Mouse (Mus musculus): ENCODE measurements around the gene Ptprj. TPM values are rescaled to one million over a fixed set of nuclear protein-coding genes. Genes with fewer than 3 reads are reported as not detected.

The Ptprj gene
- polyA plus RNA-seq, 1 experiment from 2014 or later = 1.1 TPM

DNA sequence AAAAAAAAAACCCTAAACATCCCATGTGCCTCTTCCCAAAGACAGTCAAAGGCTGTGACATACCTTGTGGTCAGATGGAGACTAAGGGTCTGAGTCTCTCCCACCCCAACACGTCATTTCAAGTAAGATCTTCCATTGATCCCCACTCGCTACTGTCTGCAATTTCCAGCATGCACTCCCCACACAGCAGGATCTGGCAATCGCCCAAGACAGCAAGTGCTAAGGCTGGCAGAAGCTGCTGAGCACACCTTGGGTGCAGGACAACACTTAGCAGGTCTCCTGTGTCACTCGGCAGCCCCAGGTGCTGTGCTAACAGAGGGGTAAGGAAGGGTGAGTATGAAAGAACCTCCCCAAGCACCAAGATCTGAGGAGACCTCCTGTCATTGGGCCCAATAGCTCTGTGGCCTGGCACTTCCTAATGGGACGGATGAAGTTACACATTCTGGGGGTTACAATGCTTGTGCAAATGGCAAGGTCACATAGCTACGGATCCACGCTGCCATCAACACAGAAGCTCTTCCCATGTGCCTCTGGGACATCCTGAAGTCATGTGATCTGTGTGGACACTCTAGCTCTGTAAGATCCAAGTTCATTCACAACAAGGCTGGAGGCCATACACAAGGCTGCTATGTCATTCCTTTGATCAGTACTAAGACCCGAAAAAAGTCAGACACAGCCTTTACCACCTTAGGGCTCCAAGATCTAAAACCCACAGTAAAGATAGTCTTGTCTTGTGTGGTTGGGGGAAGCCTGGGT is 13.5 kb downstream of the Ptprj start:
- no peak overlapping the region for H3K27ac ChIP-seq (ENCODE audit: low read length)
- peaks cover 31% of the 10 kb centered on the region for H3K4me1 ChIP-seq (ENCODE audit: control insufficient read depth, insufficient read depth, low read length)
- peak; percentile 50 for ATAC-seq (replicated peaks; ENCODE audit: extremely low read depth, insufficient read depth, low FRiP score)
- 52% methylated on average over 8 of the region's 8 CpGs for WGBS
- H3K36me3 ChIP-seq (ENCODE audit: control insufficient read depth, insufficient read depth) = no peaks in the 10 kb centered on the region
- no peak overlapping the region for H3K4me2 ChIP-seq (ENCODE audit: low read depth, low read length)
- H3K27me3 ChIP-seq (ENCODE audit: control insufficient read depth, insufficient read depth, low read length) = no peaks in the 10 kb centered on the region
- no peaks in the 10 kb centered on the region for H3K9me3 ChIP-seq (replicated peaks; ENCODE audit: control insufficient read depth, low read length)
- no peak overlapping the region for H3K4me3 ChIP-seq (ENCODE audit: low read length)
- no peak overlapping the region for H3K9ac ChIP-seq (ENCODE audit: low read length)

DNA sequence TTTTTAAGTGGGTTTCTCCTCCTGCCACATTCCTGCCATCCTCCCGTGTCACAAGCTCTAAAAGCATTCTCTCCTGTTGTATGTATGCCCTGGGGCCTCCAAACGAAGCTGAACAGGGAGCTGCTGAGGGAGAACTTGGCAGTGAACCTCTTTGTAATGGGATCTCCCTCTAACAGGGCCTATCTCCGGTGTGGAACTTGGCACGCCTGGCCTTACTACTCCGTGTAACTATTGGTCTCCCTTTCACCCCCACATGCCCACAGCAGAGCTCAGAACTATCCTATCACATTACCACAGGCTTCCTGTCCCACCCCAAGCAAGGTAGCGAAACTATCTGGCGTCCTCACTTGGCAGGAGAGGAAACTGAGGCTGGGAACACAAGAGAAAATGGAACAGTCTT is 14.4 kb downstream of the Ptprj start:
- peaks cover 31% of the 10 kb centered on the region for H3K4me1 ChIP-seq (ENCODE audit: control insufficient read depth, insufficient read depth, low read length)
- no peaks in the 10 kb centered on the region for H3K9me3 ChIP-seq (replicated peaks; ENCODE audit: control insufficient read depth, low read length)
- H3K4me3 ChIP-seq (ENCODE audit: low read length) = no peak overlapping the region
- WGBS = 27% methylated on average over 7 of the region's 7 CpGs
- no peak overlapping the region for H3K4me2 ChIP-seq (ENCODE audit: low read depth, low read length)
- no peaks in the 10 kb centered on the region for H3K27me3 ChIP-seq (ENCODE audit: control insufficient read depth, insufficient read depth, low read length)
- H3K9ac ChIP-seq (ENCODE audit: low read length) = no peak overlapping the region
- ATAC-seq (replicated peaks; ENCODE audit: extremely low read depth, insufficient read depth, low FRiP score) = peak; percentile 30
- H3K27ac ChIP-seq (ENCODE audit: low read length) = no peak overlapping the region
- no peaks in the 10 kb centered on the region for H3K36me3 ChIP-seq (ENCODE audit: control insufficient read depth, insufficient read depth)

DNA sequence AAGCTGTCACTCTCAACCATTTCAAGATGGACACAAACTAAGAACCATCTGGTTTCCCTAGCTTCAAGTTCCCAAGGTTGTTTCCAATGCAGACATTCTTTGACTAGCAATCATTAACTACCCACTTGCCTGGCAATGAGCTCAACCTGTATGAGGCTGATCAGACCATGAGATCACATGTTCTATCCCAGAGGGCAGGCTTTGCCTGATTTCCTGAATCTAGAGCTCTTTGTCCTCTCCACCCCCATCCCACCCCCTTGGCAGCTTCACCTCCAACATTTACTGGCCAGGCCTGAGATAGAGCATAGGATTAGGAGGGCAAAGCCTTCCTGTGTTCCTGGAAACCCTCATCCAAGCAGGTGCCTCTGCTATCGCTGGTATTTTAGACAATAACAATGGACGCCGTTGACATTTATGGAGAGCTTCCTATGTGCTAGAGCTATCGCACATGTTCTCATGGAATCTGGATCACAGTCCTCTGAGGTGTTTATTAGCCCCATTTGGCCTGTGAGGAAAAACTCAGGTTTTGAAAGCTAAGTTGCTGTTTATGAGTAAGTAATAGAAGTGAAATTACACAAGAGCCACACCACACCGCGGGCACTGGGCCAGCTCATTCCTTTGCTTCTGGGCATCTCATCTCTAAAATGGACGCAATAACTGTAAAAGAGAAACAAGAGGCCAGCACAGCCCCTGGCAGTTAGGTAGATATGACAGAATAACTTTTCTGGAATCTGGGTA is 15.1 kb downstream of the Ptprj start:
- Histone ChIP-seq H3K4me3 (ENCODE audit: low read length) (no peak overlapping the region), H3K27ac (ENCODE audit: low read length) (no peak overlapping the region), H3K36me3 (ENCODE audit: control insufficient read depth, insufficient read depth) (no peaks in the 10 kb centered on the region), H3K9me3 (replicated peaks; ENCODE audit: control insufficient read depth, low read length) (no peaks in the 10 kb centered on the region), H3K27me3 (ENCODE audit: control insufficient read depth, insufficient read depth, low read length) (no peaks in the 10 kb centered on the region), H3K9ac (ENCODE audit: low read length) (no peak overlapping the region), H3K4me2 (ENCODE audit: low read depth, low read length) (no peak overlapping the region), H3K4me1 (ENCODE audit: control insufficient read depth, insufficient read depth, low read length) (peaks cover 28% of the 10 kb centered on the region)
- WGBS = 82% methylated on average over 7 of the region's 7 CpGs
- no peak for ATAC-seq (replicated peaks; ENCODE audit: extremely low read depth, insufficient read depth, low FRiP score)

DNA sequence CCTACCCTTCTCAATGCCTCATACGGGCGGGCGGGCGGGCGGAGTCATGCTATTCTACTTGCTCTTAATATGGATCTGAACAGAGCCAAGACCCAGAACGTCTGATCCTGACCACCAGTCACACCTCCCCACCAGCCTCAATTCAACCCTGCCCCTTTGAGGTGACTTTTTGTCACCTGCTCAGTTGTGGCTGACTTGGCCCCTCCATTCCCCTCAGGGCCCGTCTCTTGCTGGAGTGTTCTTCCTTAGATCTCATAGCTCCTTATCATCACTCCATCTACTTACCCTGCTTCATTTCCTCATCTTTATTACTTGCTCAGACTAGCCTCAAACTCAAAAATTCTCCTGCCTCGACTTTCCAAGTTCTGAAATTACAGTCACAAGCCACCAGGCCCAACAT is 15.9 kb downstream of the Ptprj start:
- ATAC-seq (replicated peaks; ENCODE audit: extremely low read depth, insufficient read depth, low FRiP score) = no peak
- 82% methylated on average over 8 of the region's 8 CpGs for WGBS
- no peaks in the 10 kb centered on the region for H3K27me3 ChIP-seq (ENCODE audit: control insufficient read depth, insufficient read depth, low read length)

DNA sequence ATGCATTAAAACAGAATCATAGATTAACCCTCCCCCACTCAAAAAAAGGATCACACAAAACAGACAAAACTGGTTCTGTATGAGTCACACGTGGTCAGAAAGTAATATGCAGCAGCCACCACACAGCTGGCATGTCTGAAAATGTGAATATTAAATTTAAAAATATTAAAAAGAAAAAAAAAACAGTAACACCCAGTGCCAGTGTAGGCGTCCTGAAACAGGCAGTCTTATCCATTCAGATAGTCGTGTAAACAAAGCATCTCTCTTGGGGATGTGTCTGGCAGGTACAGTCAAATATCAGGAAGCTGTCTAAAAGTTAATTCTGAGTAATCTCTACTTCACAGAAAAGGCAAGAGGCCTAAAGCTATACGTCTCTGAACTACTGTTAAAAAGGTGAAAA is 17.3 kb downstream of the Ptprj start:
- 75% methylated on average over 4 of the region's 4 CpGs for WGBS
- H3K27ac ChIP-seq (ENCODE audit: low read length) = no peak overlapping the region

More for the DNA sequence above, 15.9 kb downstream of the Ptprj start:
- Histone ChIP-seq H3K4me3 (ENCODE audit: low read length) (no peak overlapping the region), H3K36me3 (ENCODE audit: control insufficient read depth, insufficient read depth) (no peaks in the 10 kb centered on the region), H3K4me2 (ENCODE audit: low read depth, low read length) (no peak overlapping the region), H3K4me1 (ENCODE audit: control insufficient read depth, insufficient read depth, low read length) (peaks cover 24% of the 10 kb centered on the region), H3K9me3 (replicated peaks; ENCODE audit: control insufficient read depth, low read length) (no peaks in the 10 kb centered on the region), H3K9ac (ENCODE audit: low read length) (no peak overlapping the region), H3K27ac (ENCODE audit: low read length) (no peak overlapping the region)

DNA sequence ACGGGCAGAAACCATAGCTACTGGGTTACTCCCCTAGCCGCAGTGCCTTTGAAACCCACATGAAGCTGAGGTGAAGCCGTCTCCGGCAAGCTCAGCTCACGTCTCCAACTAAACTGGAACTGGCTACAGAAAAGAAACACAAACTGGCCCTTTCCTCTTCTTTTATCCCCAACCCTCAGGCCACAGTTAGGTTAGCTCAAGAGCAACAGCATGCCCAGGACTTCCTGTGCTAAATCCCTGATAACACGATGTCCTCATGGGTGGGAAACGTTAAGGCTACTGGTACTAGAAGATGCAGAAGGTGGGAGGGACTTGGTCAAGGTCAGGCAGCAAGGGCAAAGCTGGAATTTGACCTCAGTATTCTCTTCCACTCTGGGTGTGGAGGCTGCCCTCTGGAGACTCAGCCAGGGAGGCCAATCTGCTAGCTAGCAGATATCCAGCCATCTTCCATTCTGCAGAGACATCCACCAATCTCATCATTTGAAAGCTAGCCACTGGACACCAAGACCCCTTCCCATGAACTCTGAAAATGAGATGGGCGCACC is 18.2 kb downstream of the Ptprj start:
- Histone ChIP-seq H3K36me3 (ENCODE audit: control insufficient read depth, insufficient read depth) (no peaks in the 10 kb centered on the region), H3K27me3 (ENCODE audit: control insufficient read depth, insufficient read depth, low read length) (no peaks in the 10 kb centered on the region), H3K9ac (ENCODE audit: low read length) (no peak overlapping the region), H3K27ac (ENCODE audit: low read length) (no peak overlapping the region), H3K4me2 (ENCODE audit: low read depth, low read length) (no peak overlapping the region), H3K4me1 (ENCODE audit: control insufficient read depth, insufficient read depth, low read length) (peaks cover 24% of the 10 kb centered on the region), H3K4me3 (ENCODE audit: low read length) (no peak overlapping the region), H3K9me3 (replicated peaks; ENCODE audit: control insufficient read depth, low read length) (no peaks in the 10 kb centered on the region)
- ATAC-seq (replicated peaks; ENCODE audit: extremely low read depth, insufficient read depth, low FRiP score) = no peak
- 56% methylated on average over 8 of the region's 8 CpGs for WGBS

More for the DNA sequence above, 17.3 kb downstream of the Ptprj start:
- H3K9me3 ChIP-seq (replicated peaks; ENCODE audit: control insufficient read depth, low read length) = no peaks in the 10 kb centered on the region
- no peak overlapping the region for H3K4me3 ChIP-seq (ENCODE audit: low read length)
- H3K4me2 ChIP-seq (ENCODE audit: low read depth, low read length) = no peak overlapping the region
- peaks cover 24% of the 10 kb centered on the region for H3K4me1 ChIP-seq (ENCODE audit: control insufficient read depth, insufficient read depth, low read length)
- no peak for ATAC-seq (replicated peaks; ENCODE audit: extremely low read depth, insufficient read depth, low FRiP score)
- H3K27me3 ChIP-seq (ENCODE audit: control insufficient read depth, insufficient read depth, low read length) = no peaks in the 10 kb centered on the region
- H3K36me3 ChIP-seq (ENCODE audit: control insufficient read depth, insufficient read depth) = no peaks in the 10 kb centered on the region
- H3K9ac ChIP-seq (ENCODE audit: low read length) = no peak overlapping the region

DNA sequence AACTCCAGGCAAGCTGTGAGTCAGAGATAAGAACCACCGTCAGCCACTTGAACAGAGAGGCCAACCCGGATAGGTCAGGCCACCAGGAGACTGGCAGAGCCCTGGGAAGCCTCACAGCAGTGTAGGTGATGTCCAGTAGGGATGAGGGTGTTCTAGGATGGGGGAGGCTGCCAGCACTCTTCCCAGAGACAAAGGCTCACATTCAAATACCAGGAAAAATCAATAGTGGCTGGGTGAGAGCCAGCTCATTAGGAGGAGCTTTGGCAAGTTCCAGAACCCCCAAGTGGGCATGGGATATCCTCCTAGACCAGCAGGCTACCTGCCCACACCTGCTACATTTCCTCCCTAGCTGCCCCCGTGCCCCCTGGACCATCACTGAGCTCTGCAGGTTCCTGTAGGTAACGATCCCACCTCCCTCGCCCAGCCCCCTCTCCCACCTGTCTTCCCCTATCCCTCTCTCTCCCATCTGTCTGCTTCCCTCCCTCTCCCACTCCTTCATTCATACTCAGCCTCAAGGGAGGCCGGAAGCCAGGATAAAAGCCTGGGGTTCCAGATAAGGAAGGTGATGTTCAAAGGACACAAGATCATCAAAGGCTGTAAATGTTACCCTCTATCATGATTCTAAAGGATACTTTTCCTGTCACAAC is 20.1 kb downstream of the Ptprj start:
- H3K4me1 ChIP-seq (ENCODE audit: control insufficient read depth, insufficient read depth, low read length) = peaks cover 7% of the 10 kb centered on the region
- whole genome bisulfite sequencing = 41% methylated on average over 6 of the region's 6 CpGs
- no peak for ATAC-seq (replicated peaks; ENCODE audit: extremely low read depth, insufficient read depth, low FRiP score)
- no peak overlapping the region for H3K27ac ChIP-seq (ENCODE audit: low read length)
- no peak overlapping the region for H3K9ac ChIP-seq (ENCODE audit: low read length)
- no peaks in the 10 kb centered on the region for H3K36me3 ChIP-seq (ENCODE audit: control insufficient read depth, insufficient read depth)
- no peaks in the 10 kb centered on the region for H3K9me3 ChIP-seq (replicated peaks; ENCODE audit: control insufficient read depth, low read length)
- no peaks in the 10 kb centered on the region for H3K27me3 ChIP-seq (ENCODE audit: control insufficient read depth, insufficient read depth, low read length)
- H3K4me3 ChIP-seq (ENCODE audit: low read length) = no peak overlapping the region
- no peak overlapping the region for H3K4me2 ChIP-seq (ENCODE audit: low read depth, low read length)

DNA sequence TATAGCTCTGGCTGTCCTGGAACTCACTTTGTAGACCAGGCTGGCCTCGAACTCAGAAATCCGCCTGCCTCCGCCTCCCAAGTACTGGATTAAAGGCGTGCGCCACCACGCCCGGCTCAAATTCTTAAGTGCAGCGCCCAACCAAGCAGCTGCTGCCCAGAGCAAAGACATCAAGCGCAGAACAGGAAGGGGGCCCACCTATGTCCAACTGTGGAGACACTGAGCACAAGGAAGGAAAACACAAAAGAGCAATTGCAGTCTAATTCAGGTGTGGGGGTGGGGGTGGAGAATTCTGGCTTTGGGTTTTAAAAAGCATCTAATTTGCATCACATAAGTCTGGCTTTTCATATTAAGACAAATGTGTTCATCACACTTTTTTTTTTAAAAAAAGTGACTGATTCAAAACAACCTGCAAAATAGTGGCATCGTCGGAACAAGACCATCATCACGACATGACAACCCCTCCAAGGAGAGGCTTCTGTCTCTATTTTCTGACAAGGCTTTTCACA is 20.7 kb downstream of the Ptprj start:
- Histone ChIP-seq H3K4me1 (ENCODE audit: control insufficient read depth, insufficient read depth, low read length) (peaks cover 6% of the 10 kb centered on the region; the same call in 1 of the 2 replicates), H3K27ac (ENCODE audit: low read length) (no peak overlapping the region), H3K27me3 (ENCODE audit: control insufficient read depth, insufficient read depth, low read length) (no peaks in the 10 kb centered on the region), H3K9ac (ENCODE audit: low read length) (no peak overlapping the region), H3K9me3 (replicated peaks; ENCODE audit: control insufficient read depth, low read length) (no peaks in the 10 kb centered on the region), H3K4me2 (ENCODE audit: low read depth, low read length) (no peak overlapping the region), H3K36me3 (ENCODE audit: control insufficient read depth, insufficient read depth) (no peaks in the 10 kb centered on the region), H3K4me3 (ENCODE audit: low read length) (no peak overlapping the region)
- 69% methylated on average over 12 of the region's 12 CpGs for WGBS
- no peak for ATAC-seq (replicated peaks; ENCODE audit: extremely low read depth, insufficient read depth, low FRiP score)

Data from heart, embryonic 16.5 days (tissue).